Mouse (Mus musculus): ENCODE data around the gene Ddx24. TPM values are rescaled to one million over a fixed set of nuclear protein-coding genes. Genes with fewer than 3 reads are reported as not detected.

The Ddx24 gene
- total RNA-seq, 4 experiments from 2014 or later: 253 to 278 (median 258) TPM

Other genes with a start within 250 kb of the Ddx24 start
- 10 to 100 TPM; 14.3 to 15.5 (median 14.9) TPM for gene Prima1, start 183.7 kb downstream of the Ddx24 start, total RNA-seq (2022)
- 1 to 10 TPM; 1.9 to 4.9 (median 3.1) TPM for gene Fam181a, start 114.9 kb downstream of the Ddx24 start, total RNA-seq (2022)
- 1 to 10 TPM; 4.2 to 7.1 (median 4.7) TPM for gene Asb2, start 69.8 kb downstream of the Ddx24 start, total RNA-seq (2022)
- gene Otub2, start 37.1 kb downstream of the Ddx24 start, total RNA-seq (2022): 10 to 100 TPM; 17.2 to 21.0 (median 18.4) TPM
- 1 to 10 TPM; 3.4 to 5.0 (median 4.2) TPM for gene 9330161L09Rik, start 18.0 kb downstream of the Ddx24 start, total RNA-seq (2022)
- 100 to 1,000 TPM in 2 of 4 experiments, 10 to 100 TPM in 2; 75.6 to 125 (median 90.7) TPM for gene Ifi27, start 8.4 kb upstream of the Ddx24 start, total RNA-seq (2022)
- gene Ifi27l2a, start 17.9 kb upstream of the Ddx24 start, total RNA-seq (2022): 10 to 100 TPM in 1 of 4 experiments, 1 to 10 TPM in 3; 1.3 to 12.1 (median 5.3) TPM
- gene Ifi27l2b, start 31.4 kb upstream of the Ddx24 start, total RNA-seq (2022): not detected
- 10 to 100 TPM; 24.7 to 31.9 (median 29.3) TPM for gene Ppp4r4, start 106.5 kb upstream of the Ddx24 start, total RNA-seq (2022)
- gene Serpina10, start 205.6 kb upstream of the Ddx24 start, total RNA-seq (2022): not detected
- not detected for gene Serpina6, start 231.4 kb upstream of the Ddx24 start, total RNA-seq (2022)

Measured in left cerebral cortex, adult 8-10 months (tissue).